Mouse (Mus musculus): ENCODE data around the gene Mlycd. TPM values are rescaled to one million over a fixed set of nuclear protein-coding genes. Genes with fewer than 3 reads are reported as not detected.

Mlycd gene
- 12.5 TPM for total RNA-seq (2023)

DNA sequence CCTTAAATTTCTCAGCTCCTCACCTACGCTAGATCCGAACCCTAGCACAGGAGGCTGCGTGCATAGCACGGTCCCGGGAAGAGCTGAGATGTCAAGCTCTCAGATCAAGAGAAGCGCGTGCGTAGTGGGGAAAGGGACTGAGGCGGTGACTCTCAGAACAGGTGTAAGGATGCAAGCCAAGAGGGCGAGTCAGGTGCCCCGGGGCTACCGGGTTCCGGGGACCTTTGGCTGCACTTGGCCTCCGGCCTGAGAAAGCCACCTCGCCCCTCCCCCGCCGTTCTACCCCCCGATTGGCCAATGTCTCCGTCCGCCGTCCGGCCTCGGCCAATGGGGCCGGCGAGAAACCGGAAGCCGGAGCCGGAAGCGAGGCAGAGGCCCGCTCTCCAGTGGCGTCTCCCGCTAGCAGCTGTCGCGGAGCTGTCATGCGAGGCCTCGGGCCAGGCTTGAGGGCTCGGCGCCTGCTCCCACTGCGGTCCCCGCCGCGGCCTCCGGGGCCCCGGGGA is at the start of gene Mlycd:
Gene Mlycd (plus strand): TSS at position 355 of the 503 bp plus-strand sequence.

DNA sequence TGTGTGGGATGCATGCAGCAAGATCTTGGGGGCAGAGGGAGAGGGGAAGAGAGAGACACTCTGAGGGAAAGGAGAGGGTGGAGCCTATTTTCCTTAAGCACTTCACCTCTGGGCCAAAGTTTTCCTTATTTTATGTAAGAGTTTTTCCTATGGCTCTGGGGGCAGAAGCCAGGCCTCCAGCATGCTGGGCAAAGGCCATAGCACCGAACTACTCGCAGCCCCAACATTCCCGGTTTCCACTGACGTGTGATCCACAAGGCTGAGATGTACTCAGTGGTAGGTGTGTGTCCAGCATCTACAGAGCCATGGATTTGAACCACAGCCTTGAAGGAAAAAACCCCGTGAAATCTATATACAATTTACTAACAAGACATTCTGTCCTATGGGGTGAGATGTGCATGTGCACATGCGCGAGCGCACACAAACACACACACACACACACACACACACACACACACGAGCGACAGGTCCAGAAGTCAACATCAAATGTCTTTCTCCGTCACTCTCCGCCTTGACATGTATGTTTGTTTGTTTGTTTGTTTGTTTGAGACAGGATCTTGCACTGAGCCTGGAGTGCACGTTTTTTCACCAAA is 39.0 kb downstream of the Mlycd start, which contains the start of gene Osgin1:
Gene Osgin1 (plus strand): TSS at position 543 of the 593 bp plus-strand sequence.

DNA sequence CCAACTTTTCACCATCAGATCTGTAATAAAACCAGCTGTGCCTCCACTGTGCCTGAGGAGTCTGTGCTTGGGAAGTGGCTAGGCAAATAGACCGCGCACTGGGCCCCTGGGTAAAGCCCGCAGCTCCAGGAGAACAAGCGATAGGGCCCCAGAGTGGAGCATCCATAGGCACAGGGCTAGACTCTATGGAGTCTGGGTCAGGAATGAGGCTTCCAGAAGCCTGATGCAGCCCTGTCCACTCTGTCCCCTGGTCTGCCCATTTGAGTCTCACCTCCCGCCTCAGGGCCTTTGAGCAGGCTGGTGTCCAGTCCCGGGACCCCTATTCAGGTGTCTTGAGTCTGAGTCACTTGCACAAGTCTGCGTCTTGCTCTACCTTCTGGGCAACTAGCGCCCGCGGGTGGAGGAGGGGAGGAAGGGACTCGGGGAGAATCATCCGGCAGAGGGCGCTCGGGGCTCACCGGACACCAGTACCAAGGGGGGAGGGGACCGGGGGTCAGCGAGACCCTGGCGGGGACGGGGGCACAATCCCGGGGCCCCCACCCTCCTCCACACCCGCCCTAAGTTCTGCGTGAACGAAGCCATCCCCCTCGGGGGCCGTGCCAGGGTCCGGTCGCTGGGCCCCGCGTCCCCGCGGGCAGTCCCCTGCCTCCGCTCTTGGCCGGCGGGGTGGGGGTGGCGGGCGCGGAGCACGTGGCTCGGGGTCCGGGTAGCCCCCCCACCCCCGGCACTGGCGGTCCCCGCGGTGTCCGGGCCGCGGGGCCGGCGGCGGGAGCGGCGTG is 51.7 kb downstream of the Mlycd start, which contains the start of gene Necab2:
Gene Necab2 (plus strand): TSS at position 509 of the 779 bp plus-strand sequence.

Other genes with a start within 250 kb of the Mlycd start
- 64.3 TPM for gene Hsbp1, start 50.4 kb upstream of the Mlycd start, total RNA-seq (2023)
- 6.7 TPM for gene Osgin1, start 39.2 kb downstream of the Mlycd start, total RNA-seq (2023)
- gene Necab2, start 51.8 kb downstream of the Mlycd start, total RNA-seq (2023) = not detected
- not detected for gene Slc38a8, start 106.8 kb downstream of the Mlycd start, total RNA-seq (2023)
- gene Mbtps1, start 163.9 kb downstream of the Mlycd start, total RNA-seq (2023) = 132 TPM
- gene Hsdl1, start 180.3 kb downstream of the Mlycd start, total RNA-seq (2023) = 64.1 TPM
- not detected for gene Dnaaf1, start 180.4 kb downstream of the Mlycd start, total RNA-seq (2023)
- gene Taf1c, start 210.3 kb downstream of the Mlycd start, total RNA-seq (2023) = 20.3 TPM
- gene Adad2, start 217.9 kb downstream of the Mlycd start, total RNA-seq (2023) = not detected
- not detected for gene Kcng4, start 240.8 kb downstream of the Mlycd start, total RNA-seq (2023)